Mouse (Mus musculus): ENCODE measurements around the gene Slc9a3r1.

DNA sequence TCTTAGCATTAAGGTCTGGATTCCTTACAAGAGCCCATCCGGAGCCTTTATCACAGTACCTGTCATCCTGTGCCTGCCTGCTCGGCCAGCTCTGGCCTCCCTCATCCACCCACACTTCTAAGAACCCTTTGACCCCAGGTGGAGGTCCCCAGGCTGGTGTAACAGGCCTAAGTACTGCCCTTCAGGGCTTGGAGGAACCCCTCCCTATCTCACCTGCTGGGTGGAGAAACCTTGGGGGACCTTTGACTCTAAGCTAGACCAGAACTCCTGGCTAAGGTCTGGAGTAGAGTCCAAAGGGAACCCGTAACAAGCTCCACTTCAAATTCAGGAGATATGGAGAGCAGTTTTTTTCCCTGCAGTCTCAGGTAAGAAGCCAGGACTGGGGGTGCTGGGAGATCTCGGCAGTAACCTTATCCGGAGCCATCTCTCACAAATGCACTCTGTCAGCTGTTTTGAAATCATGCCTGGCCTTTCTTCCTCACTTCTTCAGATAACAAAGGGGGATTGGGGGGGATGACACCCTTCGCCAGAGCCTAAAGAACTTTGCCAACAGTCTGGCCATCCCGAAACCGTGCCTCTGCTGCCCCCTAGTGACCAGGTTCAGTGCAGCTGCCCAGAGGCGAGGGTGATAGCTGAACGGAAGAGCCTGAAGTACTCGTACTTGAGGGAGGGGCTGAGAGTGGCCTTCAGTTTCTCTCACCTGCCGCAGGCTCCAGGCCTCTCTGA, 18.9 kb downstream of the Slc9a3r1 start:
- TF ChIP-seq CTCF (IDR thresholded peaks at IDR 0.05; ENCODE audit: low read depth) = peak; percentile 96
- no peak for TF ChIP-seq EP300 (IDR thresholded peaks at IDR 0.05; ENCODE audit: low read depth)

Data from liver, embryonic 14.5 days (tissue).